Mouse (Mus musculus): ENCODE results near the gene Tmem201.

Tmem201 gene

GRCm38 (mm10) chr4:149675378-149676261 lies 62.2 kb downstream of the Tmem201 start:
- peak; percentile 89 for DNase-seq

DNA sequence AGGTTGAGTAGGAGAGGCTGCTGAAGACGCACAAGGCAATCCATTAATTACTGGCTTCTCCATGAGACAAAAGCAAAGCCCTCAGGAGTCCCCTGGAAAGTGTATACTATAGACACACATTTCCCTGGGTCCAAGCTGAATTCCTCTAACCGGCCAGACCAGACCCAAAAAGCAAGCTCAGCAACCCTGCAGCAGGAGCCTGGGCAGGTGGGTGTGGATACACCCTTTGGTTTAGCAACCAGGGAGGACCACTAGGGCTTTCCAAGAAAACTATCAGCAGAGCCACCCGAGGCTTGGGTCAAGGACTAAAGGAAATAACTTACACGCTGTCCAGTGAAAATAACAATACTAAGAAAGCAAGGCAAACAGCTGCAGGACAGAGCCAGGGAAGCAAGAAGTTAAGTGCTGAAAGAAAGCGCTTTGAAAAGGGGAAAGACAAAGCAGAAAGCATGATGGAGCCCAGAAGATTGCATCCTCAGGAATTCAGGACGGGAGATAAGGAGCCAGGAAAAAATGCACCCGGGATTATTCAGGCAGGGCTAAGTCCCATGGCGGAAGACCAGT lies 62.9 kb downstream of the Tmem201 start:
- DNase-seq = no peak

GRCm38 (mm10) chr4:149672747-149673146 lies 65.1 kb downstream of the Tmem201 start:
- no peak for DNase-seq

DNA sequence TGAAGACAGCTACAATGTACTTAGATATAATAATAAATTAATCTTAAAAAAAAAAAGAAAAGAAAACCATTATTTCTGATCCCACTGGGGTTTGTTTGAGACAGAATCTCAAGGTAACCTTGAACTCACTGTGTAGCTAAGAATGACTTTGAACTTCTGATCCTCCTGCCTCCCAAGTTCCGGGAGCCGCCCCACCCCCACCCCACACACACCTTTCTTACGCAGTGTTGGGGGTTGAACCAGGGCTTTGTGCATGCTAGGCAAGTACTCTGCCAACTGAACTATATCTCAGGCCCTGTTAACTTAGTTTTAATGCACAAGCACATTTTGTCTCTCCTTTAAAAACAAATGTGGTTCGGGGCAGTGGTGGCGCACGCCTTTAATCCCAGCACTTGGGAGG lies 66.7 kb downstream of the Tmem201 start:
- no peak for DNase-seq

- DNase-seq = no peak
These were observed 72.2 kb downstream of the Tmem201 start for GRCm38 (mm10) chr4:149665692-149666090.
